Mouse (Mus musculus): ENCODE measurements around the gene Ina.
"Not testable (repeated sequence)": the region's sequence is repeated elsewhere in the genome, so short reads cannot be mapped to it uniquely, and the experiment has no call there.

Ina gene

DNA sequence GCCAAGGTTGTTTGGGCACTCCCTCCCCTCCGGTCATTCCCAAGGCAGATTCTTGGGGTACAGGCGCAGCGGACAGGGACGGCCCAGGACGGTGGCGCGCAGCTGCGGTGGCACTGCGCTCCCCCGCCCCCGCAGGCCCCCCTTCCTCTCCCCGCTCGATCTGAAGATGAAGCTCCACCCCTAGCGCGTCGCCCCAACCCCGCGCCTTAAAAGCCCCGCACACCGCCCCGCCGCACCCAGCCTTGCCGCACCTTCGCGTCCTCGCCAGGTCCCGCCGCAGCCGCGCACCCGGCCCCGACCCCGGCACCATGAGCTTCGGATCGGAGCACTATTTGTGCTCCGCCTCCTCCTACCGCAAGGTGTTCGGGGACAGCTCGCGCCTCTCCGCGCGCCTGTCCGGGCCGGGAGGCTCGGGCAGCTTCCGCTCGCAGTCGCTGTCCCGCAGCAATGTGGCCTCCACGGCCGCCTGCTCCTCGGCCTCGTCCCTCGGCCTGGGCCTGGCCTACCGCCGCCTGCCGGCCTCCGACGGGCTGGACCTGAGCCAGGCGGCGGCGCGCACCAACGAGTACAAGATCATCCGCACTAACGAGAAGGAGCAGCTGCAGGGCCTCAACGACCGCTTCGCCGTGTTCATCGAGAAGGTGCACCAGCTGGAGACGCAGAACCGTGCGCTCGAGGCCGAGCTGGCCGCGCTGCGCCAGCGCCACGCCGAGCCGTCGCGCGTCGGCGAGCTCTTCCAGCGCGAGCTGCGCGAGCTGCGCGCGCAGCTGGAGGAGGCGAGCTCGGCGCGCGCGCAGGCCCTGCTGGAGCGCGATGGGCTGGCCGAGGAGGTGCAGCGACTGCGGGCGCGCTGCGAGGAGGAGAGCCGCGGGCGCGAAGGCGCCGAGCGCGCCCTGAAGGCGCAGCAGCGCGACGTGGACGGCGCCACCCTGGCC, at the start of gene Ina, which contains the start of gene Nt5c2:
Ina (plus strand) TSS at position 252 of the 935 bp plus-strand sequence.
Nt5c2 (minus strand) TSS at position 707 of the 935 bp plus-strand sequence.
- no peak for DNase-seq (ENCODE audit: low spot score)

DNA sequence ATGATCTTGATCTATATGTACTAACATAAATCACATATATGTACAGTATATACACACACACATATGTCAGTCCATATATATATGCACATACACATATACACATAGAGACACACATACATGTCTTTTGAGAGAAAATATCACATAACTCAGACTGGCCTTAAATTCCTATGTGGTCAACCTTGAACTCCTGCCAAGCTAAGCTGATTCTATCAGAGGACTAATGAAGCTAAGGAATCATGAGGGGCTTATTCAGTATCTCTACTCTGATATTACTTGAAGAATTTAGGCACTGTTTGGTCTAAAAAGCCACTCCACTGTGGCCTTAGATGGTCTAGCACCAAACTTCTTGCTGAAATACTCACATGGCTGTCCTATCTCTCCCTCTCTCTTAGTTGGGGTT, 49.0 kb upstream of the Ina start:
- no peak for DNase-seq (ENCODE audit: low spot score)

DNA sequence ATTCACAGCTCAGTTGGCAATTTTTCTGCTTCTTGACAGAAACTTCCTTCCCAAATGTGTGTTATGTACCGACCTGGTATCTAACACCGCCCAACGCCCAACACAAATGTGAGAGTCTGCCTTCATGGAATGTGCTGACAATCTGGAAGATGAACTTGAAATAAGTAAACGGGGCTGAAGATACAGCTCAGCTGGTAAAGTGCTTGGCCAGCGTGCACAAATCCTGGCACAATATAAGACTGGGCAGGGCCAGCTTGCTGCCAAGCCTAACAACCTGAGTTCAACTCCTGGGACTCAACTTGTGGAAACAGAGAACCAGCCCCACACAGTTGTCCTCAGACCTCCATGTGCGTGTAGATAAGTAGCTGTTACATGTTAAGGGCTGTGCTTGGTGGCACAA, 48.2 kb upstream of the Ina start:
- DNase-seq (ENCODE audit: low spot score): no peak

DNA sequence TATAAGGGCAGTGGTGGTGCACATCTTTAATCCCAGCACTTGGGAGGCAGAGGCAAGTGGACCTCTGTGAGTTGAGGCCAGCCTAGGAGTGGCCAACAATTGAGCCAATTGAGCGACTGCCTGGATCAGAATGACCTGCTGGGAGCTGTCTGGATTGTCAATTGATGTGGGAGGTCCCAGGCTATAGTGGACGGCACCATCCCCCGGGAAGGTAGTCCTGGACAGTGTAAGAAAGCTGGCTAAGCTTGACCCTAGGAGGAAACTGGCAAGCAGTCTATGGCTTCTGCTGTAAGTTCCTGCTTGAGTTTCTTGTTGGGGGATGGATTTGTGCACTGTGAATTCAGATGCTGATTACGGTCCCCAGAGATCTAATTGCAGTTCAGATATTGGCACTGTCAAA, 46.6 kb upstream of the Ina start:
- no peak for DNase-seq (ENCODE audit: low spot score)

DNA sequence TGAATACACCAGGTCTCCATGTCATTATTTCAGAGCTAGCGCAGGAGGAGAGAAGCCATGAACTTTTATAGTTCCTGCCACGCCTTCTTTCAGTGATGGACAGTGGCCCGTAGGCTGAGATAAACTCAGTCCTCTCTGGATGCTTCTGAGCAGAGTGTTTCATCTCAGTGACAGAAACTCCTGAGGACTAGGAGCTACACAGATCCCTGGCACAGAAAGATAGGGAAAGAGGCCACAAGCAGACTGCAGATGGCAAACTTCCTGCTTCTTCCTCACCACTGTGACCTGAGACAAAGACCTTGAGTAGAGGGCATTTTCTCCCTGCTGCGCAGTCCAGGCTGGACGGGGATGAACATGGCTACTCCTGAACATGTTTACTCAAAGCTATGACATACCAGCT, 45.7 kb upstream of the Ina start:
- DNase-seq (ENCODE audit: low spot score): no peak

DNA sequence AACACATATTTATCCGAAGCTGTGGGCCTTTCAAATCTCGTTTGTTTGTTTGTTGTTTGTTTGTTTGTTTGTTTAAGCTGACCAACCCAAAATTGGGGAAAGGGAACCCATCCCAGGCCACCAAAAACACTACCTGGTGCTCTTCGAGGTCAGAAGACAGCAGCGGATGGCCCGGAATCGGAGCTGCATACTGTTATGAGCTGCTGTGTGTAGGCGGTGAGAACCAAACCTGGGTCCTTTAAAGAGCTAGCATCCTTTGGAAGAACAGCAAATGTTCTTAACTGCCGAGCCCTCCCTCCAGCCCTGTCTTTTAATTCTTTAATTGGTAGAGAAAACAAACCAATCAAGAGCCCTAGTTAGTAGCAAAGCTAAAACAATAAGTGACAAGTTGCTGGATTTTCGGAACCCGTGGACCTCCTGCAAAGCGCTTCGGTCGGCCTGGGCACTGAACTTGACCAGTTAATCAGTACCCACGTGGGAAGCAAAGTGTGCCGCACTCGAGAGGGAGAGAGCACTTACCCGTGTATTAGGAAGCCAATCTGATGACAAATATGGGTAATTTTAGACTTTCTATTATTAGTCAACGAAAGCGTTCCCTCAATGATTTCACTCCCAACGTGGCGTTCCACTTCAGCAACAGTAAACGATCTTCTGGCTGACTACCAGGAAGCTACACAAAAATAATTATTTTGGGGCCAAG, 45.1 kb upstream of the Ina start:
- DNase-seq (ENCODE audit: low spot score): no peak

DNA sequence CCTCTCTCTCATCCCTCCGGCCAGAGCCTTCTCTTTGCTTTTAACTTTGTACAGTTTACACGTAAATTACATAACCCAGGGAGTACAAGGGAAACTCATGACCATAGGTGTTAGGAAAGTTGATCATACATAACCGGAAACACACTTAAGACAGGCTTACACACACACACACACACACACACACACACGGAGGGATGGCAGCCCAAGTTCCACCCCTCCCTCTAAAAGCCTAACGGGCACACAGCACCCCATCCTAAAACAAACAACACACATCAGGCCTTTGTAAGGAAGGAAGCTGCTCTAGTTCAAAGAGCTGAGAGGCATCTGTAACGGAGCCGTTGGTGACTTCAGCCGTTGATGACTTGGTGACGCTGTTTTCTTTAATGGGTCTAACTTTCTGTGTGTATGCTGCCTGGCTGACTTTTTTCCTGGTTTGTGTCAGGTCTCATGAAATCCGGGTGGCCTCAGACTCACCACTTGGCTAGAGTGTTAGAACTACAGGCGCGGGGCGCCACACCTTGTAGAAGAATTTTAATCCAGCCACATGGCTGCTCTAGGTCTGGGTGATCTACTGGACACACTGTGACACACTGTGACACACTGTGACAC, 44.3 kb upstream of the Ina start:
- peak; percentile 67 for DNase-seq (ENCODE audit: low spot score)

DNA sequence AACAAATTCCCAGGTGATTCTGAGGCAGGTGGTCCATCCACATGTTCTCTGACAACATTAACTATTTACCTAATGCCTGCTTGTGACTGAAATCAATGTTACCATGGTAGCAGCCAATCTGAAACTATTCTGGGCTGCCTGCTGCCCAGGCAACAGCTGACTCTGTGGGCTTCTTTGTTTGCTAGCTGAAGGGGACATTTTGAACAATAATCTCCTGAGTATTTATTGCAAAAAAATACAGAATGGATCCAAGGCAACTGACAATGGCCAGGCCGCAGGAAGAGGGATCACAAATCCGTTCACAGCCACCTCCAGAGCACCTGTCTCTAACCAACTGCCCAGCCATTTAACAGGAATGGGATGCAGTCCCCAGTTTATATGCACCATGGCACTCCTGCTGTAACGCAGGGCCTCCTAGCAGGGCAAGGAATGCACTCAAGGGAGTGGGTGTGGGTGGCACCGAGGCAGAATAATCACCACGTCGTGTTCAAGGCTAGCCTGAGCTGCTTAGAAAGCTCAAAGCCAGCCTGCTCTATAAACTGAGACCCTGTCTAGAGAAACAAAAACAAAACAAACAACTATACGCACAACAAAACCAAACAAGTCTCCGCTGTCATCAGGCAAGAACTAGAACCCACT, 43.3 kb upstream of the Ina start:
- no peak for DNase-seq (ENCODE audit: low spot score)

DNA sequence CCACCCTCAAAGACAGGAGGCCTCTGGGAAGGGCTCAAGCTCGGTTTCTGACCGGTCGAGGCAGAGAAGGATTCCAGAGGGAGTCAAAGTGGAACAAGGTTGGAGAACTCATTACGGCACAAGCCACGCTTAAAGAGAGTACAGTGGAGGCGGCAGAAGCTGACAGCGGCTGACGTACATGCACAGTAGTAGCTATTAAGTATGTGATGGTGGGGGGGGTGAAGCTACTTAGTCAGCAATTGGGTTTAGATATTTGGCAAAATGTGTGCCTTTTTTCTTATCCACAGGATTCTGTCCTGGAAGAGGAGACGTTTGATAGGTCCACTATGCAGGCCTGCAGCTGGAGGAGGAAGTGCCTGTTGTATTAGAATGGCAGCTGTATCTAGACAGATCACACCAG, 42.8 kb upstream of the Ina start:
- DNase-seq (ENCODE audit: low spot score): no peak

DNA sequence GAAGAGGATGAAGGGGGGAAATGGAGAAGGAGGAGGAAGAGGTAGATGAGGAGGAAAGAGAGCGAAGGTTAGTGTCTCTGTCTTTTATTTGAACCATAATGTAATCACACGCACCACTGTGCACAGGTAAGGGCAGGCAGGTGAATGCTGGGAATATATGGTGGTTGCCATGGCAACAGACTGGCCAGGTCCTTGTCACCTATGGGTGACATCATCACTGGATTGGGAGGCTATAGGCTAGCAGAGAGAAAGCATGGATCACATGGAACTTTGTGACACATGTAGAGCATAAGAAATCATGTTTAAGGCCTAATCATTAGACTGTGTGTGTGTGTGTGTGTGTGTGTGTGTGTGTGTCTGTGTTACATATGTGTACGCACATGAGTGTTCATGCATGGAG, 42.3 kb upstream of the Ina start:
- no peak for DNase-seq (ENCODE audit: low spot score)

DNA sequence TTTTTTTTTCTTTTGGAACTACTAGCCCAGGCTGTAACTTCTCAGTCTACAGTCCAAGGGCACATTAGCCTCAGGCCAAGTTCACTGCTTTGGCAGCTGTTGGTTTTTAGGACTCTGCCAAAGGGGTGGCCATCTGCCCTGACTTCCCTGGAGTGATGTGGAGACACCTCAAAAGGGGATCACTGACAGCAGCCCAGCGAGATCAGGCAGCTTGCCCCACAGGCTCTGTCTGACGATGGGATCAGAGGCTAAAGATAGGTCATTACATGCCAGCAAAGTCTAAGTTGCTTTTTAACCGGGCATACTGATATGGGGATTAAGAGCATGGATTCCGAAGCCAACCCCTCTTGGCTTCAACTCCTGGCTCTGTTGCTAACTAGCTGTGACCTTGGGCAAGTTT, 38.9 kb upstream of the Ina start:
- DNase-seq (ENCODE audit: low spot score): no peak

DNA sequence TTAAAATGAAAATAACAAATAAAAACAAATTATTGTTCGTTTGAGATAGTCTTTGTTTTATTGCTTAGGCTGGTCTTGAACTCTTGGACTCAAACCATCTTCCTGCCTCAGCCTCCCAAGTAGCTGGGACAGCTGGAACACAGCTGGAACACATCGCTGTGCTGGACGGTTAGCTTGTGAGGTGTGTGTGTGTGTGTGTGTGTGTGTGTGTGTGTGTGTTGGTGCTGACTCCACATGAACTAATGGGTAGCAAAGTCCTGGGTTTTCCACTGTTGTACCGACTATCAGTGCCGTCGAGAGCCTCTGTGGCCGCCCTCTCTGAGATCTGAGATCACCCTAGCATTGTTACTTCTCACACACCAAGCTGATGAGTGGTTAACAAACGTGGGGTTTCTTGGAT, 38.5 kb upstream of the Ina start:
- no peak for DNase-seq (ENCODE audit: low spot score)

DNA sequence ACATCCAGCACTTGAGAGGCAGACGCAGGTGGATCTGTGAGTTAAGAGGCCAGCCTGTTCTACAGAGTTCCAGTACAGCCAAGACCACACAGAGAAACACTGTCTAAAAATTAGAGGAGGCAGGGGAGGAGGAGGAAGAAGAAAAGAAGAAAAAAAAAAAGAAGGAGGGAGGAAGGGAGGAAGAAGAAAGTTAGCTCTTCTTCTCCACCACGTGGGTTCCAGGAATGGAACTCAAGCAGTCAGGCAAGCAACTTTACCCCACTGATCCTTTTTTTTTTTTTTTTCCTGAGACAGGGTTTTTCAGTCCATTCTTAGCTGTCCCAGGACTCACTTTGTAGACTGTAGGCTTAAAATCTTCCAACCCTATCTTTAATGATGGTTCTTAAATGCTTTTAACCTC, 37.8 kb upstream of the Ina start:
- no peak for DNase-seq (ENCODE audit: low spot score)

DNA sequence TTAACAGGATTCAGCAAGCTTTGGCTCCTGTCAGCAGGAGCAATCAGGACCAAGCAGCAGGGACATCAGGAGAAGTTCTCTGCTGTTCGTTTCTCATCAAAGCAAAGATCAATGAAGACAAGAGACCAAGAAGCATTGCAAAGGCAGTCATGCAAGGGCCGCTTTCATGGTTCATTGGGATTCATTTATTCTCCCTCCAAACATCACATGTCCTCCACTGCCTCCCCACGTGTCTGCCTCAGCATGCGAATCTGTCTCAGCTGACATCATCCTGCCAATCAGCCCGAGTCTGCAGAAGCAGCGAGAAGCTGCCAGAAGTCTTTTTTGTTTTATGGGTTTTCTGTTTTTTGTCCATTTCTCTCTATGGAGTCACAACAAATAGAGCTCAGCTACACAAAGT, 37.0 kb upstream of the Ina start:
- no peak for DNase-seq (ENCODE audit: low spot score)

DNA sequence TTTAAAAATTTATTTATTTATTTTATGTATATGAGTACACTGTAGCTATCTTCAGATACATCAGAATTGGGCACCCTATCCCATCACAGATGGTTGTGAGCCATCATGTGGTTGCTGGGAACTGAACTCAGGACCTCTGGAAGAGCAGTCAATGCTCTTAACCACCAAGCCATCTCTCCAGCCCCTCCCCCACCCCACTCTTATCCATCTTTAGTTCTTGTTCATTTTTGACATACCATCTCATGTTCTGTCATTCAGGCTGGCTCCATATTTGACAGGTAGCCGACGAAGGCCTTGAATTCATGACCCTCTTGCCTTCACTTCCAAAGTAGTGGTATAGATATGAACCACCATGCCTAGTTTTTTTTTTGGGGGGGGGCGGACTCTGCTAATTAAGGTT, 36.4 kb upstream of the Ina start:
- not testable (repeated sequence) for DNase-seq (ENCODE audit: low spot score)

DNA sequence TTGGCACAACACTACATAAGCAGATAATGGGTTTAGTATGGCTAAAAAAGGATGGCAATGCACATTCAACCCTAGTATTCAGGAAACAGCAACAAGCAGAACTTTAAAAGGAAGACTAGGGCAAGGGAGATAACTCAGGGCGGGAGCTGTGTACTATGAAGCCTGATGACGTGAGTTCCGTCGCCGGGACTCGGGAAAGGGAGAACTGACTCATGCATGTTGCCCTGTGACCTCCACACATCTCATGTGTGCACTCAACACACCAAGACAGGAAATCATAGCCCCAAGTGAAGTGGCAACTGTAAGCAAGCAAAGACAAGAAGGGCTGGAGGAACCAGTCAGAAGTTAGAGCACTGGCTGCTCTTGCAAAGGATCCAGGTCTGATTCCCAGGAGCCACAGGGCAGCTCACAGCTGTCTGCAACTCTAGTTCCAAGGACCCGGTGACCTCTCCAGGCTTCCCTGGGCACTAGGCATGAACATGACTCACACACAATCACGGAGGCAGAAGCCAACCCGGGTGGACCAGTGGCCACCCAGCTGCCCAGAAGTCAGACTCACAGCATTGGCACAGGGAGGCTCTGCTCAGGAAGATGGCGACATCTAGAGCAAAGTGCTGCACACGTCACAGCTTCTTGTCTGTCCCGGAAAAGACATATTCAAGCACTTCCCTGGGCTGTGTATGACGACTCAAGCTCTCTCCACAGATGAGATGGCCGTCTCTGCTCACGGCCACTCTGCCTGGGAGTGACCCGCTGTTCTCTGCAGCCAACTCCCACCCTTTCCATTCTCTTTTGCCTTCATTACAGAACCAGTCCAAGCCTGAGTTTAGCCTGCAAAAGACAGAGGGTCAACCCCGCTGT, 35.3 kb upstream of the Ina start:
- DNase-seq (ENCODE audit: low spot score): peak; percentile 14

DNA sequence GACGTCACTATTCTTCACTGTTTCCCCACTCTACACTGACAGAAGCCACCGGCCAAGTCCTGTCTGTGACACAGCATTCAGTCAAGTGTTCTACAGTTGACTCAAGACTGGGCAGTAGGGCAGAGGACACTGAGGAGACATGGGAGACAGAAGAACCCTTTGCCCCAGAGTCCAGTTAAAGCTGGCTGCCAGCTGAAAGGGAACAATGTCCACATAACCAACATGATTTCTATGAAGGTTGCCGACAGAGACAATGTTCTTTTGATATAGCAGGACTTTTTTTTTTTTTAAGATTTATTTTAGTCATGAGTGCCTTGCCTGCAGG, 34.8 kb upstream of the Ina start:
- no peak for DNase-seq (ENCODE audit: low spot score)

DNA sequence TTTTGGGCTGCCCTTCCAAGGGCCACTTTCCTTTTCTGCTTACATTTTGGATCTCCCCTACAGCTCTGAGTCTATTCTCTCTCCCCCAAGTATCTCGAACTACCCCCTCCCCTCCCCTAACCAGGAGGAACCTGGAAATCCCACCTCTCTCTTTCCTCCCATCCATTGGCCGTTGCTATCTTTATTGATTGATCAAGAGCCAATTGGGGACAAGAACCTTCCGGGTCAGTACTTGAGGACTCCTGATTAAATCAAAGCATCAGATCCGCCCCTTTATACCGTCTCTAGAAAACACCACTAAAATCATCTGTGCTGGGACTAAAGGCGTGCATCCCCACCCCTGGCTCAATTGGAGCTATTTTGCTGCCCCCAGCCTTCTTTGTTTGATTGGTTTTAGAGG, 33.0 kb upstream of the Ina start:
- DNase-seq (ENCODE audit: low spot score): no peak

DNA sequence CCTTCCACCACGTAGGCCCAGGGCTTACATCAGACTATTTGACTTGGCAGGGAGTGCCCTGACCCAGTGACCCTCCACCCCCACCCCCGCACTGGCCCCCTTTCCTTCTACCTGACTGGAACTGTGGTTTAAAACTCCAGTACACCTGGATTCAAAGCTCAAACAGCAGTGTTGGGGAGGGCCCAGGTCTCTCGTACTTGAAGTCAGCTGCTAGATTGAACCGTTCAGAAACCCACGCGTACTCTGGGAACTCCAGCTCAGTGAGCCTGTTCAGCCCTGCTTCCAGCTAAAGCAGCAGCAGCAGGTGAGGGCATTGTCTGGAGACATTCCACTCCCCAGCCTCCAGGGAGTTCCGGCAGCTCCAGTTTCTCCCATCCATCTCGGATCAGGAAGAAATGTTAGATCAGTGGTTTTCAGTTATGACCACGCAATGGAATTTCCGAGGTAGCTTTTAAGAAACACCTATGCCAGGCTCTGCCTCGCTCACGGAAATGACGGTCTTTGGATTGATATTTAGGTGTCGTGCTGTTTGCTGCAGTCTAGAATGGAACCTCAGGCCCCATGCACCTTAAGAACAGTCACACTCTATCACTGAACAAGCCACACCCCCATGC, 31.0 kb upstream of the Ina start:
- no peak for DNase-seq (ENCODE audit: low spot score)

DNA sequence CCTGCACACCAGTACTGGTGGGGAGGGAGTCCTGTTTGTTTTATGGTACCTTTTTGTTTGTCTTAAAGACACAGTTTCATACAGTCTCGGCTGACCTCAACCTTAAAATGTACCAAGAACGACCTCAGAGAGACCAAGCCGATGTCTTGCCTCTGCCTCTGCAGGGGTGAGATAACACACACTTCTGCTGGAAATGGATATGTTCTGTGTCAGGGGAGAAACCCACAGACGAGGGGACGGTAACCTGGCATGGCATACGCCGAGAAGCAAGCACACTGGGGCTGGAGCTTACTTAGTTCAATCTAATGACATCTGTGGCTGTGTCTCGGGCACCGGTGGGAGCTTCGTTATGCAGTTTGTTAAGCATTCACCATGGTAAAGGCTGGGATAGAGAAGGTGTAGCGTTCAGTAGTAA, 30.5 kb upstream of the Ina start:
- no peak for DNase-seq (ENCODE audit: low spot score)
